Mouse (Mus musculus): ENCODE measurements at regions not wholly inside any gene's neighbourhood (a gene's known extent, or its start where the extent isn't known, plus 50 kb on each side); places are given as distances from the start of the nearest gene placed in this dataset.

DNA sequence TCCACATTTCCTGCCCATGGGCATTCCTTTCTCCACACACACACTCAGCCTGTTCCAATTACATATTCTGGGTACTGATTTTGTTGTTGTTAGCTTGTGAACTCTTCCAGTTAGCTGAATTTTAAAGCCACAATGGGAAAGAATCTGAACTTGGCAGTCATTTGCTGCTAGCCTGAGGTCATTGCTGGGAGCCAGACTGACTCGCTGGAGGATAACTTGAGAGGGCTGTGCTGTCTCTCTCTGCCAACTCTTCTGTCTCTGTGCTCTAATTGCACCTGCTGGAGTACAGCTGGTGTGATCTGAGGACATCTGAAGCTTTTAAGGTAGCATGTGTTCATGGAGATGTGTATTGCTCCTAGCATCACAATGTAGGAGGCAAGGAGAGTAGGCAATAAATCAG, 252.6 kb upstream of the Fam98a start:
- TF ChIP-seq CTCF (IDR thresholded peaks at IDR 0.05; ENCODE audit: control insufficient read depth, insufficient read depth, low read length) (no peak), POLR2A (IDR thresholded peaks at IDR 0.05; ENCODE audit: borderline replicate concordance, control insufficient read depth, low read depth, low read length) (no peak)

Data from bone marrow, adult 2 months (tissue).